Mouse (Mus musculus): ENCODE results near the gene Lats1. TPM values are rescaled to one million over a fixed set of nuclear protein-coding genes. Genes with fewer than 3 reads are reported as not detected.

Lats1 gene
- polyA plus RNA-seq (2012) = 5.7 and 6.0 TPM in 2 replicates

GRCm38 (mm10) chr10:7680731-7681301 is at the start of gene Lats1, which contains the start of gene Pcmt1:
Lats1 (plus strand) TSS chr10:7681214.
Pcmt1 (minus strand) TSS chr10:7681136.
- TF ChIP-seq GATA1 (IDR thresholded peaks at IDR 0.05; ENCODE audit: low read length) = no peak

- no peak for TF ChIP-seq GATA1 (IDR thresholded peaks at IDR 0.05; ENCODE audit: low read length)
Measured at GRCm38 (mm10) chr10:7640366-7640765, 40.6 kb upstream of the Lats1 start.

- no peak for TF ChIP-seq GATA1 (IDR thresholded peaks at IDR 0.05; ENCODE audit: low read length)
Measured at GRCm38 (mm10) chr10:7645911-7646310, 35.1 kb upstream of the Lats1 start.

- no peak for TF ChIP-seq GATA1 (IDR thresholded peaks at IDR 0.05; ENCODE audit: low read length)
Measured at GRCm38 (mm10) chr10:7649059-7649458, 32.0 kb upstream of the Lats1 start.

- TF ChIP-seq GATA1 (IDR thresholded peaks at IDR 0.05; ENCODE audit: low read length) = no peak
Measured at GRCm38 (mm10) chr10:7651057-7651456, 30.0 kb upstream of the Lats1 start.

GRCm38 (mm10) chr10:7662471-7663141 is 18.4 kb upstream of the Lats1 start:
- TF ChIP-seq GATA1 (IDR thresholded peaks at IDR 0.05; ENCODE audit: low read length) = no peak

- TF ChIP-seq GATA1 (IDR thresholded peaks at IDR 0.05; ENCODE audit: low read length) = no peak
Measured at GRCm38 (mm10) chr10:7663159-7664026, 17.6 kb upstream of the Lats1 start.

GRCm38 (mm10) chr10:7664027-7664526 is 16.9 kb upstream of the Lats1 start:
- no peak for TF ChIP-seq GATA1 (IDR thresholded peaks at IDR 0.05; ENCODE audit: low read length)

GRCm38 (mm10) chr10:7664889-7665288 is 16.1 kb upstream of the Lats1 start:
- TF ChIP-seq GATA1 (IDR thresholded peaks at IDR 0.05; ENCODE audit: low read length) = no peak

GRCm38 (mm10) chr10:7667342-7667802 is 13.6 kb upstream of the Lats1 start, which contains the start of gene Nup43:
Nup43 (plus strand) TSS chr10:7667503.
- TF ChIP-seq GATA1 (IDR thresholded peaks at IDR 0.05; ENCODE audit: low read length) = no peak

GRCm38 (mm10) chr10:7673673-7674072 is 7.3 kb upstream of the Lats1 start:
- no peak for TF ChIP-seq GATA1 (IDR thresholded peaks at IDR 0.05; ENCODE audit: low read length)

- no peak for TF ChIP-seq GATA1 (IDR thresholded peaks at IDR 0.05; ENCODE audit: low read length)
Measured at GRCm38 (mm10) chr10:7681343-7682025, 470 bp downstream of the Lats1 start.

GRCm38 (mm10) chr10:7682249-7682648 is 1.2 kb downstream of the Lats1 start:
- TF ChIP-seq GATA1 (IDR thresholded peaks at IDR 0.05; ENCODE audit: low read length) = no peak

GRCm38 (mm10) chr10:7686902-7687301 is 5.9 kb downstream of the Lats1 start:
- TF ChIP-seq GATA1 (IDR thresholded peaks at IDR 0.05; ENCODE audit: low read length) = no peak

- TF ChIP-seq GATA1 (IDR thresholded peaks at IDR 0.05; ENCODE audit: low read length) = no peak
Measured at GRCm38 (mm10) chr10:7695286-7695685, 14.3 kb downstream of the Lats1 start.

Measured in G1E-ER4 (cell line).